In the genomic region with DNA sequence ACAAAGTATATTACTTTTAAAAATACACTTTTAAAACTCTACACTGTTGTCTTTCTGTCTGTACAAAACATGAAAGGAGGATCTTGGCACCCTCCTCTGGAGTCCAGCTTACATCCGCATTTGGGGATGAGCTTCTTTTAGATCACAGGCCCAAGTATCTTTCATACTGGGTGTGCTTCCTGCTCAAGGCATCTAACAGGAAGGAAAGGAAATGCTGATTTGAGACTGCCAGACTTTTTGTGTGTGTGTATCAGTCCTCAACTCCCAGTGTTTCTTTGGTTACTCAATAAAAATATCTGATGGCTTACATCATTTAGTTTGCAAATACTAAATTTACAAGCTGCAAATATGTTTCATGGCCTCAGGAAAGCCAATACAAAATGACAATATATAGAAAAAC, we compare ENCODE assay signal across 18 mouse cellular contexts. TPM values are rescaled to one million over a fixed set of nuclear protein-coding genes. Genes with fewer than 3 reads are reported as not detected.
DNase-seq lines count a peak whose midpoint lies in the region; TF ChIP-seq lines count a peak whose summit lies in the region.
"Had no signal": no experiment of that assay in that cellular context is flagged by ENCODE, and none has a peak within 500 bp of the region (broad histone marks: within the 10 kb centered on the region; RNA-seq: fewer than 3 reads in every experiment).

No protein-coding gene starts in this region.

- H3K4me3 ChIP-seq in liver, adult 2 months (ENCODE audit: insufficient read depth, low read depth, low read length), result no peak overlapping the region
- H3K4me3 ChIP-seq: embryonic facial prominence, embryonic 10.5 days; erythroblast, embryonic 14.5 days; forebrain, embryonic 15.5 days; heart, embryonic 13.5 days; hindbrain, embryonic 13.5 days; limb, embryonic 12.5 days; megakaryocyte, embryonic 14.5 days; midbrain, embryonic 15.5 days had no signal

- WGBS in liver, adult 2 months, result 75% methylated on average over 1 of the region's 1 CpGs

- TF ChIP-seq CTCF in liver, adult 2 months (IDR thresholded peaks at IDR 0.05; ENCODE audit: low read depth, low read length), result no peak

- peak; percentile 63 for DNase-seq in heart, adult 8-10 months (ENCODE audit: low spot score)
- DNase-seq in heart, postnatal 4 days, result no peak
- DNase-seq in liver, adult 2 months (ENCODE audit: extremely low read depth, low read depth, low spot score), result peak; percentile 43
- no peak for DNase-seq in liver
- DNase-seq in MEL-GATA-1-ER (ENCODE audit: extremely low read depth, low read depth), result peak; percentile 68
- peak; percentile 48 for DNase-seq in lung, postnatal 25 days (ENCODE audit: low spot score)
- DNase-seq in cerebellum, postnatal 14 days, result no peak
- DNase-seq: cerebellum, postnatal 10 days; layer of hippocampus, adult 9-11 months; retina, postnatal 1 day had no signal

- no peak overlapping the region for H3K9ac ChIP-seq in liver, adult 2 months (ENCODE audit: low read depth, low read length)
- H3K9ac ChIP-seq: forebrain, embryonic 15.5 days; heart, embryonic 13.5 days; hindbrain, embryonic 13.5 days; limb, embryonic 12.5 days; midbrain, embryonic 15.5 days had no signal

- no peaks in the 10 kb centered on the region for H3K27me3 ChIP-seq in liver, adult 2 months (ENCODE audit: control insufficient read depth, insufficient read depth, low read length)
- H3K27me3 ChIP-seq: forebrain, embryonic 15.5 days; heart, embryonic 13.5 days; hindbrain, embryonic 13.5 days; megakaryocyte, embryonic 14.5 days; midbrain, embryonic 15.5 days had no signal

- H3K27ac ChIP-seq in liver, adult 2 months (replicated peaks; ENCODE audit: insufficient read depth, low read depth, low read length), result no peak overlapping the region
- H3K27ac ChIP-seq: embryonic facial prominence, embryonic 10.5 days; forebrain, embryonic 15.5 days; heart, embryonic 13.5 days; hindbrain, embryonic 13.5 days; limb, embryonic 12.5 days; midbrain, embryonic 15.5 days had no signal

- no peak for TF ChIP-seq POLR2A in liver, adult 2 months (IDR thresholded peaks at IDR 0.05; ENCODE audit: extremely low read depth, insufficient read depth, low read length)

- H3K36me3 ChIP-seq in liver, adult 2 months (ENCODE audit: control insufficient read depth, insufficient read depth, low read length), result peaks cover 6% of the 10 kb centered on the region; the same call in 1 of the 2 replicates
- H3K36me3 ChIP-seq: forebrain, embryonic 15.5 days; limb, embryonic 12.5 days; midbrain, embryonic 15.5 days had no signal

- H3K4me1 ChIP-seq in liver, adult 2 months (ENCODE audit: control insufficient read depth, insufficient read depth, low read length), result peaks cover 15% of the 10 kb centered on the region
- H3K4me1 ChIP-seq: forebrain, embryonic 15.5 days; hindbrain, embryonic 13.5 days; midbrain, embryonic 15.5 days had no signal

- peaks cover 9% of the 10 kb centered on the region for H3K79me2 ChIP-seq in liver, adult 2 months (ENCODE audit: control insufficient read depth, insufficient read depth, low read length)

RNA-seq across cellular contexts. Expression of a gene that starts 42.3 kb away (rescaled TPM):
- 100 to 1,000 TPM; 698 to 745 (median 734) TPM for total RNA-seq in heart, adult 8-10 months (2022)
- total RNA-seq in heart, postnatal 4 days (2021), result 100 to 1,000 TPM; 480 to 524 TPM
- total RNA-seq in liver, adult 2 months (2014; rRNA removed), result 31.4 and 33.6 TPM in 2 replicates
- 42.6 and 45.8 TPM in 2 replicates for polyA plus RNA-seq in liver, adult 2 months (2012; rRNA removed)

Comparison
In these comparisons a context has a peak if more than half of its experiments do, and no peak if none do; other contexts are left out.
1. DNase-seq: peak in heart, adult 8-10 months (single experiment), liver, adult 2 months (single experiment), MEL-GATA-1-ER (single experiment) and lung, postnatal 25 days (single experiment); none in heart, postnatal 4 days (single experiment), liver (single experiment) and cerebellum, postnatal 14 days (0 of 2).
2. RNA of a gene that starts 42.3 kb away (total RNA-seq): 698 to 745 TPM in heart, adult 8-10 months and 480 to 524 TPM in heart, postnatal 4 days; 31.4 to 33.6 TPM in liver, adult 2 months; every median in the first group is over 10 times any median in the second.